Mouse (Mus musculus): Measurements from ENCODE around the gene Commd4. TPM values are rescaled to one million over a fixed set of nuclear protein-coding genes. Genes with fewer than 3 reads are reported as not detected.

The Commd4 gene
- polyA plus RNA-seq, 1 experiment from 2014 or later, result 133 TPM

- Histone ChIP-seq H3K4me3 (replicated peaks; ENCODE audit: low read depth, low read length) (no peak overlapping the region), H3K36me3 (ENCODE audit: insufficient read depth, low read length) (peaks cover 12% of the 10 kb centered on the region; the same call in 1 of the 2 replicates), H3K9me3 (replicated peaks; ENCODE audit: low read length) (no peaks in the 10 kb centered on the region), H3K4me1 (replicated peaks; ENCODE audit: insufficient read depth, low read length) (no peaks in the 10 kb centered on the region; the same call in 1 of the 2 replicates), H3K27ac (no peak overlapping the region), H3K27me3 (ENCODE audit: insufficient read depth, low read length) (no peaks in the 10 kb centered on the region), H3K9ac (ENCODE audit: low read depth, low read length) (no peak overlapping the region), H3K4me2 (ENCODE audit: low read length) (peak overlapping the region; percentile 88; the same call in 1 of the 2 replicates)
- no peak for DNase-seq (ENCODE audit: low spot score)
- TF ChIP-seq CTCF (IDR thresholded peaks at IDR 0.05; ENCODE audit: low read depth), result no peak
- 86% methylated on average over 17 of the region's 17 CpGs for WGBS
- ATAC-seq (replicated peaks; ENCODE audit: low FRiP score, low read depth), result no peak
Observed at GRCm38 (mm10) chr9:57146451-57147066, 11.6 kb downstream of the Commd4 start.

DNA sequence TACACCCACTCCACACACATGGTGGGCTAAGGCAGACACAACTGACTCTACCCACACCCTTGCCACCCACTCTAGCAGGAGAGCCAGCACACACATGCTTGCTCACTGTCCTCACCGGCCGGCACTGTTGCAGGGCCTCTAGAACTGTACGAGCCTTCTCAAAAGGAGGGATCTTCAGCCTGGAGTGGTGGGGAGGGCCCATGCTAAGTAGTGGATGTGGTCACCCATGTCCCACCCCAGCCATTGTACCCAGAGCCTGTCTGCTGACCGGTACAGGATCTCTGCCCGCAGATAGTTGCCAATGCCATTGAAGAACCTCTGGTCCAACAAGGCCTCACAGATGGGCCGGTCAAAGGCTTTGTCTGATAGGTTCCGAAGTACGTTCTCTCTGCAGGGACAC lies 13.3 kb downstream of the Commd4 start:
- Histone ChIP-seq H3K36me3 (ENCODE audit: insufficient read depth, low read length) (peaks cover 23% of the 10 kb centered on the region), H3K4me2 (ENCODE audit: low read length) (no peak overlapping the region), H3K4me3 (replicated peaks; ENCODE audit: low read depth, low read length) (no peak overlapping the region), H3K9ac (ENCODE audit: low read depth, low read length) (no peak overlapping the region), H3K4me1 (replicated peaks; ENCODE audit: insufficient read depth, low read length) (no peaks in the 10 kb centered on the region; the same call in 1 of the 2 replicates), H3K27me3 (ENCODE audit: insufficient read depth, low read length) (no peaks in the 10 kb centered on the region), H3K27ac (no peak overlapping the region), H3K9me3 (replicated peaks; ENCODE audit: low read length) (no peaks in the 10 kb centered on the region)
- 90% methylated on average over 8 of the region's 8 CpGs for WGBS
- ATAC-seq (replicated peaks; ENCODE audit: low FRiP score, low read depth) (no peak), DNase-seq (ENCODE audit: low spot score) (no peak)
- no peak for TF ChIP-seq CTCF (IDR thresholded peaks at IDR 0.05; ENCODE audit: low read depth)

DNA sequence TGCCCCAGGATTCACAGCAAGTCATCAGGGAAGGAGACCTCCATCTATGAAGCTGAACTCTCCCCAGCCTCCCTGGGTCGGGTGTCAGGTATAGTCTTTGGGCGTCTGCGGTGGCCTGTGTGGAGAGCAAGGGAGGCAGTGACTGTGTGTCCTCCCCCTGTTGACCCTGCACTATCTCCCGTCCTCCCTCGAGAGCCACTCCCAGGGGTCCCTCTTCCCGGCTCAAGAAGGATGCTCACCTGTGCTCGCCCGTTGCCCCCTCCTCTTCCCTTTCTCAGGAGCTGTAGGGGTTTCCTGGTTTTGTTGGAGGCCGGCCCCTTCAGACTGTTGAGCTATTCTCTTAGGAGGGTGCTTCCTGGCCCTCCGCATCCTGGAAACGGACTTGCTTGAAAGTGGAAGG lies 14.9 kb downstream of the Commd4 start:
- Histone ChIP-seq H3K27me3 (ENCODE audit: insufficient read depth, low read length) (no peaks in the 10 kb centered on the region), H3K4me3 (replicated peaks; ENCODE audit: low read depth, low read length) (no peak overlapping the region), H3K27ac (no peak overlapping the region), H3K9ac (ENCODE audit: low read depth, low read length) (no peak overlapping the region), H3K9me3 (replicated peaks; ENCODE audit: low read length) (no peaks in the 10 kb centered on the region), H3K4me2 (ENCODE audit: low read length) (no peak overlapping the region), H3K4me1 (replicated peaks; ENCODE audit: insufficient read depth, low read length) (no peaks in the 10 kb centered on the region; the same call in 1 of the 2 replicates), H3K36me3 (ENCODE audit: insufficient read depth, low read length) (peaks cover 37% of the 10 kb centered on the region)
- no peak for TF ChIP-seq CTCF (IDR thresholded peaks at IDR 0.05; ENCODE audit: low read depth)
- WGBS, result 75% methylated on average over 11 of the region's 11 CpGs
- no peak for ATAC-seq (replicated peaks; ENCODE audit: low FRiP score, low read depth)
- no peak for DNase-seq (ENCODE audit: low spot score)

GRCm38 (mm10) chr9:57141417-57142353 lies 16.4 kb downstream of the Commd4 start:
- no peak overlapping the region for H3K4me2 ChIP-seq (ENCODE audit: low read length)
- no peak overlapping the region for H3K4me3 ChIP-seq (replicated peaks; ENCODE audit: low read depth, low read length)
- ATAC-seq (replicated peaks; ENCODE audit: low FRiP score, low read depth), result no peak
- no peaks in the 10 kb centered on the region for H3K27me3 ChIP-seq (ENCODE audit: insufficient read depth, low read length)
- no peaks in the 10 kb centered on the region for H3K4me1 ChIP-seq (replicated peaks; ENCODE audit: insufficient read depth, low read length)
- WGBS, result 84% methylated on average over 17 of the region's 17 CpGs
- no peak overlapping the region for H3K9ac ChIP-seq (ENCODE audit: low read depth, low read length)
- no peak overlapping the region for H3K27ac ChIP-seq
- no peak for TF ChIP-seq CTCF (IDR thresholded peaks at IDR 0.05; ENCODE audit: low read depth)
- no peaks in the 10 kb centered on the region for H3K9me3 ChIP-seq (replicated peaks; ENCODE audit: low read length)
- peaks cover 46% of the 10 kb centered on the region for H3K36me3 ChIP-seq (ENCODE audit: insufficient read depth, low read length)
- DNase-seq (ENCODE audit: low spot score), result no peak

DNA sequence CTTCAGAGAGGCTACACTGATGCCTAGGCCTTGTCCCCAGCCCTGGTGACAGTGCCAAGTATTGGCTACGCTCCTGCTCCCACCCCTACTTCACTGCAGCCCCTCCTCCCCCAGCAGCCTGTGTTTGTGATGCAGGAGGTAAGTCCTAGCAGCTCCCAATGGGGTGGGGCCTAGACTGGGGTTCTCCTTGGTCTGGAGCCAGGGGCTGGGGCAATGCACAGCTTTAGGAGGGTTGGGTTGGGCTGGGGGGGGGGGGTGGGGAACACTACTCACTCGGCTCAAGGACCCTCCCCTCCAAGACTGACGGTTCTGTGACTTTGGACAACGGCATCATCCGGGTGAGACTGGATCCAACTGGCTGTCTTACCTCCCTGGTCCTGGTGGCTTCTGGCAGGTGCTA lies 18.6 kb downstream of the Commd4 start:
- Histone ChIP-seq H3K4me1 (replicated peaks; ENCODE audit: insufficient read depth, low read length) (no peaks in the 10 kb centered on the region), H3K27ac (no peak overlapping the region), H3K9me3 (replicated peaks; ENCODE audit: low read length) (no peaks in the 10 kb centered on the region), H3K36me3 (ENCODE audit: insufficient read depth, low read length) (peaks cover 54% of the 10 kb centered on the region), H3K4me3 (replicated peaks; ENCODE audit: low read depth, low read length) (no peak overlapping the region), H3K9ac (ENCODE audit: low read depth, low read length) (no peak overlapping the region), H3K4me2 (ENCODE audit: low read length) (no peak overlapping the region), H3K27me3 (ENCODE audit: insufficient read depth, low read length) (no peaks in the 10 kb centered on the region)
- TF ChIP-seq CTCF (IDR thresholded peaks at IDR 0.05; ENCODE audit: low read depth), result no peak
- 0 out of 2 replicates have a peak, but pooled peaks have one; percentile 2 for ATAC-seq (replicated peaks; ENCODE audit: low FRiP score, low read depth)
- no peak for DNase-seq (ENCODE audit: low spot score)
- WGBS, result 85% methylated on average over 5 of the region's 5 CpGs

DNA sequence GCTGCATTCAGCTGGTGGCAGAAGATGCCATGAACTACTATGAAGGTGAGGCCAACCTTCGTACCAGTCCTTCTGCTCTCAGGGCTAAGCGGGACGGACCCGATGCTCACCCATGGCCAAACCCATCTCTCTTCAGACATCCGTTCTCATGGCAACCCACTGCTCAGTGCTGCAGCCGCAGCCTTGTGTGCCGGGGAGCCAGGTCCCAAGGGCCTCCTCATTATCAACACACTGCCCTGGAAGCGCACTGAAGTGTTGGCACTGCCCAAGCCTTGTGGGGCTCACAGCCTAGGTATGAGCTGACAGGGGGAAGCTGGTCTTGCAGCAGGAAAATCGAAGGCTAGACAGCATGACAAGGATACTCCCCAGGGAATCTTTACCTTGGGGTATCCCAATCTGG lies 19.0 kb downstream of the Commd4 start:
- 94% methylated on average over 9 of the region's 9 CpGs for WGBS
- Histone ChIP-seq H3K4me3 (replicated peaks; ENCODE audit: low read depth, low read length) (no peak overlapping the region), H3K9me3 (replicated peaks; ENCODE audit: low read length) (no peaks in the 10 kb centered on the region), H3K9ac (ENCODE audit: low read depth, low read length) (no peak overlapping the region), H3K36me3 (ENCODE audit: insufficient read depth, low read length) (peaks cover 54% of the 10 kb centered on the region), H3K27ac (no peak overlapping the region), H3K4me1 (replicated peaks; ENCODE audit: insufficient read depth, low read length) (no peaks in the 10 kb centered on the region), H3K27me3 (ENCODE audit: insufficient read depth, low read length) (no peaks in the 10 kb centered on the region), H3K4me2 (ENCODE audit: low read length) (no peak overlapping the region)
- DNase-seq (ENCODE audit: low spot score) (no peak), ATAC-seq (replicated peaks; ENCODE audit: low FRiP score, low read depth) (no peak)
- no peak for TF ChIP-seq CTCF (IDR thresholded peaks at IDR 0.05; ENCODE audit: low read depth)
